ENCODE assay signal across 25 mouse cellular contexts in the genomic region with DNA sequence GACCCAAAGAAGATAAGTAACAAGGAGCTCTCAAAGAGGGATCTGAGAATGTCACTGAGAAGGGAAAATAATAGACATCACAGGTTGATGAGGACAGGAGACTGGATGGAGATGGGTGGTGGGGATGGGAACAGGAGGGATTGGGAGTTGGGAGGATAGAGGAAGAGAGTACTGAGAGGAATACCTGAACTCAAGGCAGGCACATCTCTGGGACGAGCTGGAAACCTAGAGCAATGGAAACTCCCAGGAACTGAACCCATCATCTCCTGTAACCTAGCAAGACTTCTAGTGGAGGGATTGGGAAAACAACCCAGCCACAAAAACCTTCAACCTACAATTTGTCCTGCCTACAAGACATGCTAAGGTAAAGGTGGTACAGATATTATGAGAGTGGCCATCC. TPM values are rescaled to one million over a fixed set of nuclear protein-coding genes. Genes with fewer than 3 reads are reported as not detected.
DNase-seq lines count a peak whose midpoint lies in the region; ATAC-seq and TF ChIP-seq lines count a peak whose summit lies in the region.
"Had no signal": no experiment of that assay in that cellular context is flagged by ENCODE, and none has a peak within 500 bp of the region (broad histone marks: within the 10 kb centered on the region; RNA-seq: fewer than 3 reads in every experiment).

No protein-coding gene starts in this region.

- WGBS in liver, adult 2 months = 9% methylated on average over 1 of the region's 1 CpGs
- 53% methylated on average over 1 of the region's 1 CpGs for WGBS in liver, embryonic 12.5 days (ENCODE audit: insufficient replicate concordance)
- 48% methylated on average over 1 of the region's 1 CpGs for WGBS in liver, postnatal 0 days (ENCODE audit: insufficient replicate concordance)
- 76% methylated on average over 1 of the region's 1 CpGs for WGBS in liver, embryonic 11.5 days
- 84% methylated on average over 1 of the region's 1 CpGs for WGBS in midbrain, embryonic 11.5 days
- 79% methylated on average over 1 of the region's 1 CpGs for WGBS in midbrain, embryonic 14.5 days

- peak; percentile 33 for DNase-seq in heart, adult 11 months
- no peak for DNase-seq in heart, postnatal 4 days
- peak; percentile 72 for DNase-seq in liver, adult 2 months (ENCODE audit: extremely low read depth, low read depth, low spot score)
- DNase-seq in liver, postnatal 0 days = no peak
- DNase-seq in liver, embryonic 11.5 days (ENCODE audit: low spot score) = no peak
- DNase-seq in midbrain, embryonic 11.5 days (ENCODE audit: low spot score, missing footprints) = peak; percentile 64
- no peak for DNase-seq in midbrain, embryonic 14.5 days
- DNase-seq: adrenal gland, adult 2 months; adrenal gland, adult 8-10 months; adrenal gland, postnatal 10 days; adrenal gland, postnatal 14 days; adrenal gland, postnatal 25 days; adrenal gland, postnatal 36 days; B cell, adult 2 months; cerebellum, adult 11 months; cerebellum, adult 11-12 months had no signal

- no peak overlapping the region for H3K4me2 ChIP-seq in liver, embryonic 12.5 days
- no peak overlapping the region for H3K4me2 ChIP-seq in liver, postnatal 0 days (ENCODE audit: low read depth, low read length)
- no peak overlapping the region for H3K4me2 ChIP-seq in liver, embryonic 11.5 days
- H3K4me2 ChIP-seq in midbrain, embryonic 11.5 days = no peak overlapping the region
- no peak overlapping the region for H3K4me2 ChIP-seq in midbrain, embryonic 14.5 days (ENCODE audit: low read length)

- H3K9me3 ChIP-seq in liver, embryonic 12.5 days (replicated peaks) = no peaks in the 10 kb centered on the region
- H3K9me3 ChIP-seq in liver, postnatal 0 days (ENCODE audit: low read length) = no peaks in the 10 kb centered on the region
- no peaks in the 10 kb centered on the region for H3K9me3 ChIP-seq in liver, embryonic 11.5 days (ENCODE audit: control insufficient read depth, low read length)
- H3K9me3 ChIP-seq in midbrain, embryonic 11.5 days (ENCODE audit: control insufficient read depth, low read length) = no peaks in the 10 kb centered on the region
- no peaks in the 10 kb centered on the region for H3K9me3 ChIP-seq in midbrain, embryonic 14.5 days (ENCODE audit: control insufficient read depth, low read length)
- H3K9me3 ChIP-seq: G1E had no signal

- peaks cover 30% of the 10 kb centered on the region for H3K36me3 ChIP-seq in liver, adult 2 months (ENCODE audit: control insufficient read depth, insufficient read depth, low read length)
- peaks cover 4% of the 10 kb centered on the region; the same call in 1 of the 2 replicates for H3K36me3 ChIP-seq in liver, embryonic 12.5 days
- no peaks in the 10 kb centered on the region; the same call in 1 of the 2 replicates for H3K36me3 ChIP-seq in liver, postnatal 0 days (replicated peaks; ENCODE audit: insufficient read depth, low read length)
- no peaks in the 10 kb centered on the region for H3K36me3 ChIP-seq in liver, embryonic 11.5 days (ENCODE audit: control insufficient read depth, insufficient read depth, low read length)
- H3K36me3 ChIP-seq in midbrain, embryonic 11.5 days (ENCODE audit: control insufficient read depth, insufficient read depth, low read length) = no peaks in the 10 kb centered on the region
- no peaks in the 10 kb centered on the region for H3K36me3 ChIP-seq in midbrain, embryonic 14.5 days (ENCODE audit: control insufficient read depth, insufficient read depth, low read length)
- H3K36me3 ChIP-seq: G1E had no signal

- no peak for TF ChIP-seq EP300 in liver, postnatal 0 days (IDR thresholded peaks at IDR 0.05; ENCODE audit: low read depth)

- no peak for ATAC-seq in liver, embryonic 12.5 days
- ATAC-seq in liver, postnatal 0 days = peak; percentile 5; the same call in 1 of the 2 replicates
- no peak for ATAC-seq in liver, embryonic 11.5 days (replicated peaks; ENCODE audit: low FRiP score)
- no peak for ATAC-seq in midbrain, embryonic 11.5 days (ENCODE audit: low FRiP score)
- ATAC-seq in midbrain, embryonic 14.5 days (ENCODE audit: low FRiP score, low TSS enrichment) = no peak
- ATAC-seq: activated CD4-positive, CD25-positive, alpha-beta regulatory T cell, adult 4 months; CD4-positive, CD25-positive, alpha-beta regulatory T cell, adult 4 months; Patski had no signal

- H3K27ac ChIP-seq in liver, adult 2 months (replicated peaks; ENCODE audit: insufficient read depth, low read depth, low read length) = no peak overlapping the region
- no peak overlapping the region for H3K27ac ChIP-seq in liver, embryonic 12.5 days
- peak overlapping the region; percentile 51 for H3K27ac ChIP-seq in liver, postnatal 0 days (ENCODE audit: low read depth)
- H3K27ac ChIP-seq in liver, embryonic 11.5 days (ENCODE audit: low read depth, low read length) = no peak overlapping the region
- no peak overlapping the region for H3K27ac ChIP-seq in midbrain, embryonic 11.5 days (ENCODE audit: low read depth, low read length)
- no peak overlapping the region for H3K27ac ChIP-seq in midbrain, embryonic 14.5 days (replicated peaks; ENCODE audit: low read depth, low read length)

- peaks cover 9% of the 10 kb centered on the region for H3K4me1 ChIP-seq in liver, adult 2 months (ENCODE audit: control insufficient read depth, insufficient read depth, low read length)
- no peaks in the 10 kb centered on the region for H3K4me1 ChIP-seq in liver, embryonic 12.5 days
- H3K4me1 ChIP-seq in liver, postnatal 0 days (ENCODE audit: insufficient read depth) = no peaks in the 10 kb centered on the region
- H3K4me1 ChIP-seq in liver, embryonic 11.5 days (replicated peaks; ENCODE audit: control insufficient read depth, insufficient read depth, low read length) = no peaks in the 10 kb centered on the region
- no peaks in the 10 kb centered on the region for H3K4me1 ChIP-seq in midbrain, embryonic 11.5 days (ENCODE audit: control insufficient read depth, insufficient read depth, low read length)
- no peaks in the 10 kb centered on the region for H3K4me1 ChIP-seq in midbrain, embryonic 14.5 days (ENCODE audit: control insufficient read depth, insufficient read depth, low read length)

- no peaks in the 10 kb centered on the region for H3K79me2 ChIP-seq in liver, adult 2 months (ENCODE audit: control insufficient read depth, insufficient read depth, low read length)

- no peak overlapping the region for H3K4me3 ChIP-seq in liver, adult 2 months (ENCODE audit: insufficient read depth, low read depth, low read length)
- no peak overlapping the region for H3K4me3 ChIP-seq in liver, embryonic 12.5 days
- H3K4me3 ChIP-seq in liver, postnatal 0 days (ENCODE audit: low read depth, low read length) = no peak overlapping the region
- H3K4me3 ChIP-seq in liver, embryonic 11.5 days (ENCODE audit: low read depth, low read length) = no peak overlapping the region
- no peak overlapping the region for H3K4me3 ChIP-seq in midbrain, embryonic 11.5 days (ENCODE audit: low read depth, low read length)
- no peak overlapping the region for H3K4me3 ChIP-seq in midbrain, embryonic 14.5 days (replicated peaks; ENCODE audit: low read depth, low read length)

- TF ChIP-seq CTCF in liver, adult 2 months (IDR thresholded peaks at IDR 0.05; ENCODE audit: low read depth, low read length) = no peak
- TF ChIP-seq CTCF in liver, postnatal 0 days (IDR thresholded peaks at IDR 0.05; ENCODE audit: low read depth) = no peak

- TF ChIP-seq POLR2A in liver, adult 2 months (IDR thresholded peaks at IDR 0.05; ENCODE audit: extremely low read depth, insufficient read depth, low read length) = no peak

- no peaks in the 10 kb centered on the region for H3K27me3 ChIP-seq in liver, adult 2 months (ENCODE audit: control insufficient read depth, insufficient read depth, low read length)
- H3K27me3 ChIP-seq in liver, embryonic 12.5 days (replicated peaks) = no peaks in the 10 kb centered on the region
- H3K27me3 ChIP-seq in liver, postnatal 0 days (ENCODE audit: insufficient read depth, low read length) = no peaks in the 10 kb centered on the region
- H3K27me3 ChIP-seq in liver, embryonic 11.5 days (replicated peaks; ENCODE audit: control insufficient read depth, insufficient read depth, low read length) = no peaks in the 10 kb centered on the region
- H3K27me3 ChIP-seq in midbrain, embryonic 11.5 days (ENCODE audit: control insufficient read depth, insufficient read depth, low read length) = no peaks in the 10 kb centered on the region
- no peaks in the 10 kb centered on the region for H3K27me3 ChIP-seq in midbrain, embryonic 14.5 days (ENCODE audit: control insufficient read depth, insufficient read depth, low read length)
- H3K27me3 ChIP-seq: CH12.LX had no signal

- no peak overlapping the region for H3K9ac ChIP-seq in liver, adult 2 months (ENCODE audit: low read depth, low read length)
- H3K9ac ChIP-seq in liver, embryonic 12.5 days = no peak overlapping the region
- H3K9ac ChIP-seq in liver, postnatal 0 days (replicated peaks) = no peak overlapping the region
- no peak overlapping the region for H3K9ac ChIP-seq in liver, embryonic 11.5 days (ENCODE audit: low read depth, low read length)
- H3K9ac ChIP-seq in midbrain, embryonic 11.5 days (ENCODE audit: low read length) = no peak overlapping the region
- H3K9ac ChIP-seq in midbrain, embryonic 14.5 days (replicated peaks; ENCODE audit: low read length) = no peak overlapping the region

RNA-seq across cellular contexts. Expression of gene Fgg, which starts 8.7 kb away (rescaled TPM):
- under 1 TPM; 0.16 to 0.36 TPM for total RNA-seq in heart, postnatal 4 days (2021)
- total RNA-seq in liver, adult 2 months (2014; rRNA removed) = 3,843 and 4,358 TPM in 2 replicates
- 2,564 and 2,816 TPM in 2 replicates for polyA plus RNA-seq in liver, adult 2 months (2012; rRNA removed)
- 170 and 179 TPM in 2 replicates for polyA plus RNA-seq in liver, embryonic 12.5 days (2016; fragmentation: Nextera tagmentation; extraction: Ambion mirVana)
- 4,762 and 5,621 TPM in 2 replicates for polyA plus RNA-seq in liver, postnatal 0 days (2015; fragmentation: Nextera tagmentation; extraction: Ambion mirVana)
- polyA plus RNA-seq in liver, embryonic 11.5 days (2014; fragmentation: Nextera tagmentation; extraction: Ambion mirVana) = 178 and 182 TPM in 2 replicates
- polyA plus RNA-seq in midbrain, embryonic 11.5 days (2014; fragmentation: Nextera tagmentation; extraction: Ambion mirVana) = not detected in 2 replicates
- polyA plus RNA-seq in midbrain, embryonic 14.5 days (2014; fragmentation: Nextera tagmentation; extraction: Ambion mirVana) = not detected in 2 replicates
- total RNA-seq: CH12.LX, MEL had no signal
- polyA plus RNA-seq: activated CD4-positive, CD25-positive, alpha-beta regulatory T cell, adult 4 months; C2C12; CD4-positive, CD25-positive, alpha-beta regulatory T cell, adult 4 months; G1E; Patski had no signal

RNA-seq across cellular contexts. Expression of gene Fga, which starts 9.6 kb away (rescaled TPM):
- under 1 TPM; 0.11 to 0.21 TPM for total RNA-seq in heart, postnatal 4 days (2021)
- total RNA-seq in liver, adult 2 months (2014; rRNA removed) = 3,320 and 3,369 TPM in 2 replicates
- polyA plus RNA-seq in liver, adult 2 months (2012; rRNA removed) = 877 and 984 TPM in 2 replicates
- 190 and 194 TPM in 2 replicates for polyA plus RNA-seq in liver, embryonic 12.5 days (2016; fragmentation: Nextera tagmentation; extraction: Ambion mirVana)
- polyA plus RNA-seq in liver, postnatal 0 days (2015; fragmentation: Nextera tagmentation; extraction: Ambion mirVana) = 4,366 and 4,944 TPM in 2 replicates
- polyA plus RNA-seq in liver, embryonic 11.5 days (2014; fragmentation: Nextera tagmentation; extraction: Ambion mirVana) = 161 and 182 TPM in 2 replicates
- polyA plus RNA-seq in midbrain, embryonic 11.5 days (2014; fragmentation: Nextera tagmentation; extraction: Ambion mirVana) = not detected in 2 replicates
- 0.09 TPM in 1 of 2 replicates, not detected in the other for polyA plus RNA-seq in midbrain, embryonic 14.5 days (2014; fragmentation: Nextera tagmentation; extraction: Ambion mirVana)
- total RNA-seq: CH12.LX, ES-E14, MEL had no signal
- polyA plus RNA-seq: activated CD4-positive, CD25-positive, alpha-beta regulatory T cell, adult 4 months; C2C12; CD4-positive, CD25-positive, alpha-beta regulatory T cell, adult 4 months; G1E; Patski had no signal

RNA-seq across cellular contexts. Expression of gene Fgb, which starts 33.4 kb away (rescaled TPM):
- total RNA-seq in heart, postnatal 4 days (2021) = under 1 TPM in 1 of 2 experiments, not detected in 1; 0.12 TPM
- total RNA-seq in liver, adult 2 months (2014; rRNA removed) = 2,420 and 2,798 TPM in 2 replicates
- 918 and 923 TPM in 2 replicates for polyA plus RNA-seq in liver, adult 2 months (2012; rRNA removed)
- polyA plus RNA-seq in liver, embryonic 12.5 days (2016; fragmentation: Nextera tagmentation; extraction: Ambion mirVana) = 139 and 143 TPM in 2 replicates
- 2,723 and 3,190 TPM in 2 replicates for polyA plus RNA-seq in liver, postnatal 0 days (2015; fragmentation: Nextera tagmentation; extraction: Ambion mirVana)
- 176 and 188 TPM in 2 replicates for polyA plus RNA-seq in liver, embryonic 11.5 days (2014; fragmentation: Nextera tagmentation; extraction: Ambion mirVana)
- not detected in 2 replicates for polyA plus RNA-seq in midbrain, embryonic 11.5 days (2014; fragmentation: Nextera tagmentation; extraction: Ambion mirVana)
- polyA plus RNA-seq in midbrain, embryonic 14.5 days (2014; fragmentation: Nextera tagmentation; extraction: Ambion mirVana) = not detected in 2 replicates
- total RNA-seq: adrenal gland, postnatal 25 days; CH12.LX; ES-E14; MEL had no signal
- polyA plus RNA-seq: activated CD4-positive, CD25-positive, alpha-beta regulatory T cell, adult 4 months; C2C12; CD4-positive, CD25-positive, alpha-beta regulatory T cell, adult 4 months; G1E; Patski had no signal

RNA-seq across cellular contexts. Expression of gene Plrg1, which starts 39.1 kb away (rescaled TPM):
- total RNA-seq in heart, postnatal 4 days (2021) = 10 to 100 TPM; 34.9 to 37.4 TPM
- 34.1 and 35.1 TPM in 2 replicates for total RNA-seq in liver, adult 2 months (2014; rRNA removed)
- polyA plus RNA-seq in liver, adult 2 months (2012; rRNA removed) = 20.7 and 21.8 TPM in 2 replicates
- 66.2 and 69.4 TPM in 2 replicates for polyA plus RNA-seq in liver, embryonic 12.5 days (2016; fragmentation: Nextera tagmentation; extraction: Ambion mirVana)
- 29.6 and 29.9 TPM in 2 replicates for polyA plus RNA-seq in liver, postnatal 0 days (2015; fragmentation: Nextera tagmentation; extraction: Ambion mirVana)
- 92.7 and 103 TPM in 2 replicates for polyA plus RNA-seq in liver, embryonic 11.5 days (2014; fragmentation: Nextera tagmentation; extraction: Ambion mirVana)
- 142 and 144 TPM in 2 replicates for polyA plus RNA-seq in midbrain, embryonic 11.5 days (2014; fragmentation: Nextera tagmentation; extraction: Ambion mirVana)
- polyA plus RNA-seq in midbrain, embryonic 14.5 days (2014; fragmentation: Nextera tagmentation; extraction: Ambion mirVana) = 103 and 119 TPM in 2 replicates

Comparison
In these comparisons a context has a peak if more than half of its experiments do, and no peak if none do; other contexts are left out.
1. DNase-seq: peak in heart, adult 11 months (single experiment), liver, adult 2 months (single experiment) and midbrain, embryonic 11.5 days (single experiment); none in heart, postnatal 4 days (single experiment), liver, postnatal 0 days (single experiment), liver, embryonic 11.5 days (single experiment) and midbrain, embryonic 14.5 days (single experiment).
2. RNA of gene Fgg, which starts 8.7 kb away (polyA plus RNA-seq): 4,762 to 5,621 TPM in liver, postnatal 0 days, 2,564 to 2,816 TPM in liver, adult 2 months, 178 to 182 TPM in liver, embryonic 11.5 days and 170 to 179 TPM in liver, embryonic 12.5 days; not detected in midbrain, embryonic 11.5 days and not detected in midbrain, embryonic 14.5 days; every median in the first group is over 100 times any median in the second.
3. RNA of gene Fga, which starts 9.6 kb away (polyA plus RNA-seq): 4,366 to 4,944 TPM in liver, postnatal 0 days, 877 to 984 TPM in liver, adult 2 months, 190 to 194 TPM in liver, embryonic 12.5 days and 161 to 182 TPM in liver, embryonic 11.5 days; 0.09 TPM in midbrain, embryonic 14.5 days and not detected in midbrain, embryonic 11.5 days; every median in the first group is over 100 times any median in the second.
4. RNA of gene Fgb, which starts 33.4 kb away (polyA plus RNA-seq): 2,723 to 3,190 TPM in liver, postnatal 0 days, 918 to 923 TPM in liver, adult 2 months, 176 to 188 TPM in liver, embryonic 11.5 days and 139 to 143 TPM in liver, embryonic 12.5 days; not detected in midbrain, embryonic 11.5 days and not detected in midbrain, embryonic 14.5 days; every median in the first group is over 100 times any median in the second.